Mouse (Mus musculus) spleen, adult 18-20 months (tissue): ENCODE measurements around the gene H2-Eb1.
A peak's percentile ranks its signal among the peaks of the same experiment; 100 is the strongest.

Source experiments
- DNase-seq, 2 experiments: peaks; one replicate each; pipeline ENCODE4 v3.0.0; 2022; ENCODE audit warnings: mixed read lengths in 2 of 2

Gene H2-Eb1

GRCm38 (mm10) chr17:34317275-34317674, 11.6 kb downstream of the H2-Eb1 start:
- DNase-seq: peak in 1 of 2 experiments; percentile 1

GRCm38 (mm10) chr17:34325436-34325835, 19.8 kb downstream of the H2-Eb1 start, which contains the start of gene H2-Eb2:
H2-Eb2 (plus strand) TSS chr17:34325665.
- DNase-seq: peak; percentile 67 to 73

- no peak for DNase-seq
These were observed 20.7 kb downstream of the H2-Eb1 start for GRCm38 (mm10) chr17:34326373-34326772.

GRCm38 (mm10) chr17:34329807-34330206, 24.1 kb downstream of the H2-Eb1 start:
- no peak for DNase-seq

DNA sequence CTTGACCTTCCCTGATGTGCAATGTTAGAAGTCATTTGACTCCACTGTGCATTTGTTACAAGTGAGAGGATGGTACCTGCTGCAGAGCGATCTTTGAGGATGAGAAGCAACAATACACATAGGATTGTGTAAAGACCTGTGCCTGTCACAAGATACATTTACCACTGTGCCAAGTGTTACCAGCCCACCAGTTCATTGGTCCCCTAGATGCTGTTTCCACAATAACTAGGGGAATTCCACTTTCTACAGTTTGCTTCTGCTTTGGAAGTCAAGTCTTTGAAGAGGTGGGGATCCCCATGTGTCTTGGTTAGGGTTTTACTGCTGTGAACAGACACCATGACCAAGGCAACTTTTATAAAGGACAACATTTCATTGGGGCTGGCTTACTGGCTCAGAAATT, 25.5 kb downstream of the H2-Eb1 start:
- no peak for DNase-seq

DNA sequence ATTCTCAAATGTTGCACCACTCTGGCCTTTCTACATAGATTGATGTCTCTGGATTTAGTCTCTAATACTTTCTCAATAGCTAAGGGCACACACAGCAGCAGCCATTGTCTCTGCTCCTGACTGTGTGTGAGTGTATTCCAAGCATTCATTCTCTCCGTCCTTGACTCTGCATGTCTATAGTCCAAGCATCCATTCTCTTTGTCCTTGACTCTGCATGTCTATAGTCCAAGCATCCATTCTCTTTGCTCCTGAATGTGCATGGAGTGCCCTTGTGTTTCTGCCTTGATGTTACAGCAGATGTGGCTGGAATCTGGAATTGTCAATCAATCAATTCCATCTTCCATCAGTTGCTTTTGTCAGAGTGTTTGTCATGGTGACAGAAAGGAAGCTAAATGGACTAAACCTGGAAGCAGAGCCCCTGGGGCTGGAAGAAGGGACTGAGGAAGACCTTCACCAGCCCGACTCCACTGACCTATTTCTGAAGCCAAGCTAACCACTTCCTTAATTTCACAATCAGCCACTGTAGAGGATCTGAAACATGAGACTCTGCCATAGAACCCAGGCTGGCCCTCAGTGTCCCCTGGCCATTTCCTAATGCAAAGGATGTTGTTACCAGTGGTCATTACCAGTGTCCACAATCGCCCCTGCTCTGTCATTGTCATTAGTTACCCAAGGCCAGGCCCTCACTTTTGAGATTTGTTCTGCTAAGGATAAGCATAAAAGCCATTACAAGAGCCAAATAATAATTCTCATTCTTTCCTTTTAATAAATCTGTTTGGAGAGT, 35.1 kb downstream of the H2-Eb1 start:
- DNase-seq: no peak

DNA sequence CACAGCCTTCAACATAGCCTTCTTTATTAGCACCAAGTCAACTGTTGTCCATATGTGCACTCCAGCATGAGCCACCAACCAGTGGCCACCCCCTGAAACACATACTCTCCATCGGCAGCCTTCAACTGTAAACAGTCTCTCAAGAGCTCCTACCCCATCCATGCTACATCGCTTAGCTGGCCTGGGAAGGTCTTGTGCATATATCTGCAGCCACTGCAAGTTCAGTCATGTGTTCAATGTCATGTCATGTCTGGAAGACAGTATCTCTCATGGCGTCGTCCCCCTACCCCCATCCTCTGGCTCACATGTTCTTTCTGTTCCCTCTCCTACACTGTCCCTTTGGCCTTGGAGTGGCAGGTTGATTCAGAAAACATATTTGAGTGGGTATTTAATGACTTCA, 39.2 kb downstream of the H2-Eb1 start:
- no peak for DNase-seq

- DNase-seq: no peak
These were observed 39.8 kb downstream of the H2-Eb1 start for GRCm38 (mm10) chr17:34345486-34345885.

- no peak for DNase-seq
These were observed 40.4 kb downstream of the H2-Eb1 start for GRCm38 (mm10) chr17:34346041-34346440.

DNA sequence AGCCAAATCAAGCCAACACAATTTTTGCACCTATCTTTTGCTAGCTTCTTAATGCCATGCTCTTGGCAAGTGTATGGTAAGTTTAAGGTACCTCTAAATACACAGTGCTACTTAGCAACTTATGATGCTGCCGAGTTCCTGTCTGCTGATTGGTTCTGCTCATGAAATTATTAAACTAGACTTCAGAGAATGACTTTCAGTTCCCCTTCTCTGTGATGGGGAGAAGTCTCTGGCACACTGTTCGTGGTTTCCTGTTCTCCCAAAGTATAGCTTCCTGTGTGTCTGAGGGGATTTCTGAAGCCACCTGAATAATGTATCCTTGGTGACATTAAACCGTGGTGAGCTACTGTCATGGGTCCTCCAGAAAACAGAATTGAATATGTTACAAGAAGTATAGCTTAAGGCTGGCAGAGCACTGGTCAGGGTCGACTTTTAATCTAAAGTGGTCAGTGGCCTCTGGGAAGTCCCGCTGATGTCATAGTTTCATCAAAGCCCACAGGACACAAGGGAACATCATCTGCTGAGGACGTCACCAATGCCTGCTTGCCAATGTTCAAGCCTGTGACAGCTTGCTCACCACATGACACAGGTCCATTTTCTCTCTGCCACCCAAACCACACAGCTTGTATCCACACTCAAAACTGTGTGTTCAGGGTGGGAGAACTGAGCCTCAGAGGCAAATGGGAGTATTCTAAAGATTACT, 42.1 kb downstream of the H2-Eb1 start:
- peak; percentile 70 to 86 for DNase-seq

GRCm38 (mm10) chr17:34349429-34349828, 43.8 kb downstream of the H2-Eb1 start:
- DNase-seq: peak; percentile 63 to 89

DNA sequence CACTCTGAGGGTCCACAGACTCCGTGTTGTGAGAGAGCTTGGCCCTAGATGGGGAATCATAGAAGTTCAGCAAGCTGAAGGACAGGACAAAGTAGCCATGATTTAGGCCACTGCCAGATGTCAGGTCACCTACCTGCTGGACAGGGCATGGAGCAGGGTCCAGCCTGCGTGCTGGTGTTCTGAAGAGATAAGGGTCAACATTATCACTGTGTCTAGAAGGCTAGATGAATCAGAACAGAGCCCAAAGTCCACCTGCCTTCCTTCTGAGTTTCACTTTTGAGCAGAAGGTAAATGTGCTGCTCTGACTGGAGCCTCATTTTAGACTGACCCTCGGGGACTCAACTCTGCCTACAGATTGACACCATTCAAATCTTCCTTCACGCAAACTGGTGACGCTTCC, 48.9 kb downstream of the H2-Eb1 start, which contains the start of gene Btnl2:
Gene Btnl2 (plus strand): TSS at position 284 of the 400 bp plus-strand sequence.
- DNase-seq: no peak

DNA sequence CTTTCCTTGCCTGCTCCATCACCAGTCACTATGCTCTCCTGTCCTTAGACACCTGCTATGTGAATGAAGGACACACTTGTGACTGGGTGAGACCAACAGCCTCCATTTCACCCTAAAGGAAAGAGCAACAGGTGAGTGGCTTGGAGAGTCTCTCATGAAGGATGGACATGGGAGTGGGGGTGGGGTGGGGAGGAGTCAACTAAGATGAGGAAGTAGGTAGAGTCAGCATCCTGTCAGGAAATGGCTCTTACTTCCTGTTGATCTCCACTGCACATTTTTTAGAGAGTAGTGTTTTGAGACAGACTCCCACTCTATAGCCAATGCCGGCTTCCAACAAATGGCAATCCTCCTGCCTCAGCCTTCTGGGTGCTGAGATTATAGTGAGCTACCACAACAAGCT, 49.3 kb downstream of the H2-Eb1 start:
- DNase-seq: peak; percentile 47 to 64

DNA sequence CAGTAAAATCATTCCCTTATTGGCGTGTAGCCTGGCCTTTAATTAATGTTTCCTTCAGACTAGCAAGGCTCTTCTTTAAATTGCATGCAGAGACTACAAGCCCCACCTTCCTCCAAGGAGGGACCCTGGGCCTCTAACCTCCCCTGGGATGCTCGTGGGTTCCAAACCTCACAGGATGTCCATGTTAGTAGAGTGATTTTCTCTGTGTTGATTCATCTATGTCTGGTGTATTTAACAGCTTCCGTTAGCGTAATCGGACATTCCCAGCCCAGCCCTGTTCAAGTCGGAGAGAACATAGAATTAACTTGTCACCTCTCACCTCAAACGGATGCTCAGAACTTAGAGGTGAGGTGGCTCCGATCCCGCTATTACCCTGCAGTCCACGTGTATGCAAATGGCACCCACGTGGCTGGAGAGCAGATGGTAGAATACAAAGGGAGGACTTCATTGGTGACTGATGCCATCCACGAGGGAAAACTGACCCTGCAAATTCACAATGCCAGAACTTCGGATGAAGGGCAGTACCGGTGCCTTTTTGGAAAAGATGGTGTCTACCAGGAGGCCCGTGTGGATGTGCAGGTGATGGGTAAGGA, 57.4 kb downstream of the H2-Eb1 start:
- no peak for DNase-seq

GRCm38 (mm10) chr17:34363676-34364310, 58.1 kb downstream of the H2-Eb1 start:
- no peak for DNase-seq

DNA sequence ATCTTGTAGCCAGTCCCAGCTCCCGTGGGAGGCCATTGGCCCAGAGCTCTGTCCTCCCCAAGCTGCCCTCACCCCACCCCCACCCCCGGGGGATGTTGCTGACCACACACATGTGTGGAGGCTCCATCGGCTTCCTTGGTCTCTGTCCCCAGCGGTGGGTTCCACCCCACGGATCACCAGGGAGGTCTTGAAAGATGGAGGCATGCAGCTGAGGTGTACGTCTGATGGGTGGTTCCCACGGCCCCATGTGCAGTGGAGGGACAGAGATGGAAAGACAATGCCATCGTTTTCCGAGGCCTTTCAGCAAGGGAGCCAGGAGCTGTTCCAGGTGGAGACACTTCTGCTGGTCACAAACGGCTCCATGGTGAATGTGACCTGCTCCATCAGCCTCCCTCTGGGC, 59.4 kb downstream of the H2-Eb1 start:
- no peak for DNase-seq
